Comparison of ENCODE assay signal across 16 mouse cellular contexts in the genomic region with DNA sequence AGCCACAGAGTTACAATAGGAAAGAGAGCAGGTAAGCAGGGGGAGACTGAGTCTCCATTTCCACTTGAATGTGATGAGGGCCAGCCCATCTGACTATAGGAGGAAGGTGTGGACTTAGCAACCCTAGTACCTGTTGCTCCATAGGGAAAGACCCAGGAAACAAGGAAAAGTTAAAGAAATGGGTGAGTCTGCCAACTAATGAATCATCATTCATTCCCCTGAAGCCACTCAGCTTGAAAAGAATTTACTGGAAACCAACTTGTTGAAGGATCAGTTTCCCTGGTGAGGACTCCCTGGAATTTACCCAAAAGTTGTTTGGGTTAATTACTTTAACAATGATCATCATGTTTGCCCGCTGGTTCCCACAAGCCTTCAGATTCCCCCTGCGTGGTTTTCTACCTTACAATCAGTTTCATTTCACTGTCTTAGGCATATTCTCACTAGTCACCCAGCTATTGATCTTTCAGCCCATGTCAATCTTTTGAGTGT.
"Had no signal": no experiment of that assay in that cellular context is flagged by ENCODE, and none has a peak within 500 bp of the region (broad histone marks: within the 10 kb centered on the region; RNA-seq: fewer than 3 reads in every experiment).

No protein-coding gene starts in this region.

- ATAC-seq: intestine, postnatal 0 days; midbrain, embryonic 15.5 days had no signal

- H3K27ac ChIP-seq: kidney, postnatal 0 days; layer of hippocampus, adult 2 months; limb, embryonic 13.5 days; liver, embryonic 14.5 days; macrophage; midbrain, embryonic 15.5 days; stomach, embryonic 15.5 days had no signal

- H3K9ac ChIP-seq: limb, embryonic 13.5 days; liver, embryonic 14.5 days; midbrain, embryonic 15.5 days; stomach, embryonic 15.5 days had no signal

- H3K4me2 ChIP-seq: limb, embryonic 13.5 days; midbrain, embryonic 11.5 days; midbrain, embryonic 15.5 days; stomach, embryonic 15.5 days had no signal

- H3K4me3 ChIP-seq: layer of hippocampus, adult 2 months; limb, embryonic 13.5 days; megakaryocyte, embryonic 14.5 days; midbrain, embryonic 15.5 days; stomach, embryonic 15.5 days had no signal

- H3K27me3 ChIP-seq: limb, embryonic 13.5 days; midbrain, embryonic 15.5 days; stomach, embryonic 15.5 days had no signal

- H3K9me3 ChIP-seq: limb, embryonic 13.5 days; megakaryocyte, embryonic 14.5 days; midbrain, embryonic 15.5 days; stomach, embryonic 15.5 days had no signal

- DNase-seq: left cerebral cortex, postnatal 4 days; lung, adult 2 months; lung, postnatal 10 days; right cerebral cortex, postnatal 14 days; thymus, adult 2 months; thymus, postnatal 25 days had no signal

- H3K36me3 ChIP-seq: limb, embryonic 13.5 days; midbrain, embryonic 15.5 days; stomach, embryonic 15.5 days had no signal
